In the genomic region with DNA sequence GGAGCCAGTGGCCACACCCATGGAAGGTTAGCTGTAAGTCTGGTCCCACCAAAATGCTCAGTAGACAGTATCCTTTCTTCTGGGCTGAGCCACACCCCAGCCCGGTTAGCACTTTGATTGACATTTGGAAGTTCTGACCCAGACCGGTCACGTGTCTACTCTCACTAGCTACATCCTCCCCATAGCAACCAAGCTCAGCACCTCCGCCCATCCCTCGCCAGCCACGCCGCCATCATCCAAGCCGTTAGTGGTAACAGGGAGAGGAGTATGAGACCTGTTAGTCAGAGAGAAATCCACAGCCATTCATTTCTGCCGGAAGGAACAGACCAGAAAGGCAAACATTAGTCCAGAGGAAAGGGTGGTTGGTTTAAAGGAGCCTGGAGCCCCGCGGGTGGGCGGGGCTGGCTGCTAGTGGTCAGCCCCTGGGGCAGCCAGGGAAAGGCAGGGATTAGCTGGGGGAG, we compare ENCODE assay signal across 8 mouse cellular contexts. TPM values are rescaled to one million over a fixed set of nuclear protein-coding genes. Genes with fewer than 3 reads are reported as not detected.
A peak's percentile ranks its signal among the peaks of the same experiment; 100 is the strongest.
DNase-seq lines count a peak whose midpoint lies in the region; ATAC-seq and TF ChIP-seq lines count a peak whose summit lies in the region.

No protein-coding gene starts in this region.

- no peak for TF ChIP-seq CTCF in brain, embryonic 14.5 days (IDR thresholded peaks at IDR 0.05; ENCODE audit: borderline replicate concordance, extremely low read depth, insufficient read depth, insufficient read length)

- peak overlapping the region; percentile 19; the same call in 1 of the 2 replicates for H3K27ac ChIP-seq in heart, embryonic 16.5 days (ENCODE audit: low read length)
- H3K27ac ChIP-seq in hindbrain, embryonic 15.5 days (replicated peaks), result peak overlapping the region; percentile 80
- H3K27ac ChIP-seq in midbrain, embryonic 15.5 days, result peak overlapping the region; percentile 83

- no peak for TF ChIP-seq POLR2A in brain, embryonic 14.5 days (IDR thresholded peaks at IDR 0.05; ENCODE audit: borderline replicate concordance, extremely low read depth, insufficient read depth, insufficient read length, poor library complexity, severe bottlenecking)

- peak overlapping the region; percentile 10 for H3K4me2 ChIP-seq in heart, embryonic 16.5 days (ENCODE audit: low read depth, low read length)
- H3K4me2 ChIP-seq in hindbrain, embryonic 15.5 days, result peak overlapping the region; percentile 26
- peak overlapping the region; percentile 28 for H3K4me2 ChIP-seq in midbrain, embryonic 15.5 days

- H3K27me3 ChIP-seq in heart, embryonic 16.5 days (ENCODE audit: control insufficient read depth, insufficient read depth, low read length), result peaks cover 15% of the 10 kb centered on the region
- no peaks in the 10 kb centered on the region for H3K27me3 ChIP-seq in hindbrain, embryonic 15.5 days
- no peaks in the 10 kb centered on the region for H3K27me3 ChIP-seq in midbrain, embryonic 15.5 days (replicated peaks)

- no peak for ATAC-seq in heart, embryonic 16.5 days (replicated peaks; ENCODE audit: extremely low read depth, insufficient read depth, low FRiP score)
- peak; percentile 20; the same call in 1 of the 2 replicates for ATAC-seq in hindbrain, embryonic 15.5 days (ENCODE audit: low FRiP score, low read depth)
- peak; percentile 27 for ATAC-seq in midbrain, embryonic 15.5 days (replicated peaks)

- DNase-seq in heart, adult 8-10 months (ENCODE audit: low spot score), result no peak
- DNase-seq in brain, embryonic 14.5 days (ENCODE audit: low read depth), result peak; percentile 79
- no peak for DNase-seq in cerebellum, adult 11-12 months
- DNase-seq in kidney, postnatal 14 days, result no peak
- no peak for DNase-seq in adrenal gland, adult (ENCODE audit: inconsistent age in 2 of 2, low spot score in 1 of 2)

- H3K36me3 ChIP-seq in heart, embryonic 16.5 days (ENCODE audit: control insufficient read depth, insufficient read depth), result no peaks in the 10 kb centered on the region
- H3K36me3 ChIP-seq in hindbrain, embryonic 15.5 days, result peaks cover 12% of the 10 kb centered on the region
- peaks cover 10% of the 10 kb centered on the region; the same call in 1 of the 2 replicates for H3K36me3 ChIP-seq in midbrain, embryonic 15.5 days (replicated peaks)

- no peak overlapping the region for H3K9ac ChIP-seq in heart, embryonic 16.5 days (ENCODE audit: low read length)
- H3K9ac ChIP-seq in hindbrain, embryonic 15.5 days, result no peak overlapping the region
- peak overlapping the region; percentile 21 for H3K9ac ChIP-seq in midbrain, embryonic 15.5 days

- H3K9me3 ChIP-seq in heart, embryonic 16.5 days (replicated peaks; ENCODE audit: control insufficient read depth, low read length), result no peaks in the 10 kb centered on the region
- no peaks in the 10 kb centered on the region for H3K9me3 ChIP-seq in hindbrain, embryonic 15.5 days
- no peaks in the 10 kb centered on the region for H3K9me3 ChIP-seq in midbrain, embryonic 15.5 days

- 28% methylated on average over 12 of the region's 12 CpGs for WGBS in heart, embryonic 16.5 days
- 9% methylated on average over 12 of the region's 12 CpGs for WGBS in hindbrain, embryonic 15.5 days
- 2% methylated on average over 12 of the region's 12 CpGs for WGBS in midbrain, embryonic 15.5 days

- H3K4me3 ChIP-seq in heart, embryonic 16.5 days (ENCODE audit: low read length), result no peak overlapping the region
- no peak overlapping the region for H3K4me3 ChIP-seq in hindbrain, embryonic 15.5 days
- no peak overlapping the region for H3K4me3 ChIP-seq in midbrain, embryonic 15.5 days

- H3K4me1 ChIP-seq in heart, embryonic 16.5 days (ENCODE audit: control insufficient read depth, insufficient read depth, low read length), result peaks cover 2% of the 10 kb centered on the region
- peaks cover 72% of the 10 kb centered on the region for H3K4me1 ChIP-seq in hindbrain, embryonic 15.5 days (replicated peaks)
- peaks cover 78% of the 10 kb centered on the region for H3K4me1 ChIP-seq in midbrain, embryonic 15.5 days

RNA-seq across cellular contexts. Expression of a gene that starts 37.0 kb away (rescaled TPM):
- polyA plus RNA-seq in heart, embryonic 16.5 days (2015; fragmentation: Nextera tagmentation; extraction: Ambion mirVana), result 1.6 and 2.0 TPM in 2 replicates
- 10 to 100 TPM in 1 of 4 experiments, 1 to 10 TPM in 3; 7.6 to 10.4 (median 8.5) TPM for total RNA-seq in heart, adult 8-10 months (2022)
- 1.00 and 1.6 TPM in 2 replicates for polyA plus RNA-seq in brain, embryonic 14.5 days (2012; rRNA removed)
- polyA plus RNA-seq in hindbrain, embryonic 15.5 days (2015; fragmentation: Nextera tagmentation; extraction: Ambion mirVana), result 1.4 and 1.5 TPM in 2 replicates
- 0.93 and 1.4 TPM in 2 replicates for polyA plus RNA-seq in midbrain, embryonic 15.5 days (2015; fragmentation: Nextera tagmentation; extraction: Ambion mirVana)

RNA-seq across cellular contexts. Expression of a gene that starts 40.3 kb away (rescaled TPM):
- 1.5 TPM in 2 replicates for polyA plus RNA-seq in heart, embryonic 16.5 days (2015; fragmentation: Nextera tagmentation; extraction: Ambion mirVana)
- 1 to 10 TPM; 2.0 to 3.4 (median 2.7) TPM for total RNA-seq in heart, adult 8-10 months (2022)
- polyA plus RNA-seq in brain, embryonic 14.5 days (2012; rRNA removed), result 1.1 and 1.6 TPM in 2 replicates
- polyA plus RNA-seq in hindbrain, embryonic 15.5 days (2015; fragmentation: Nextera tagmentation; extraction: Ambion mirVana), result 3.9 and 5.3 TPM in 2 replicates
- 4.3 and 4.8 TPM in 2 replicates for polyA plus RNA-seq in midbrain, embryonic 15.5 days (2015; fragmentation: Nextera tagmentation; extraction: Ambion mirVana)

Comparison
In these comparisons a context has a peak if more than half of its experiments do, and no peak if none do; other contexts are left out.
1. H3K27ac ChIP-seq: peak in every context shown above with its lines; median percentile 83 in midbrain, embryonic 15.5 days; 80 in hindbrain, embryonic 15.5 days; 19 in heart, embryonic 16.5 days.